Mouse (Mus musculus) T-cell, adult 2 months (primary cell): ENCODE measurements around the gene Spats2.

ENCODE experiments used
- DNase-seq: peaks from one replicate; pipeline ENCODE4 v3.0.0; 2022; ENCODE audit warnings: low spot score

Gene Spats2

GRCm38 (mm10) chr15:99259730-99260252, 134.1 kb downstream of the Spats2 start:
- DNase-seq = peak; percentile 25

DNA sequence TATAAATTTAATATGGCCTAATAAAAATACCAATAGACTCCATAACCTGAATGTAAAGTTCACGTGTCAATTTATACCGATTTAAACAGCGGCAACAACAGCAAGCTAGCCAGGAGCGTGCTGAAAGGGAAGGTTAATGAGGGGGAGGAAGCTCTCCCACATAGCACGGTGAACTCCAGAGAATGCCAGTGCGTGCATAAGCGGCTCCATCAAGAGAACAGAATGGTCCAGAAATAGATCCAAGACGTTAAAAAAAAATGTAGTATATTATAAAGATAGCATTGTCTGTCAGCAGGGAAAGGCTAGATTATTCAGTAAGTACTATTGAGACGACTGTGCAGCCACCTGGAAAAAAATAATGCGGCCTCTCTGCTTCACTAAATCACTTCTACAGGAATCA, 137.0 kb downstream of the Spats2 start:
- DNase-seq = no peak
